Mouse (Mus musculus): ENCODE results near the gene Gm21958. TPM values are rescaled to one million over a fixed set of nuclear protein-coding genes. Genes with fewer than 3 reads are reported as not detected.

Gm21958 gene
- 3.5 TPM for polyA plus RNA-seq (2017; shearing (Covaris generic))

GRCm38 (mm10) chr3:54714253-54714652, at the start of gene Gm21958:
Gm21958 (minus strand) TSS chr3:54714353.

GRCm38 (mm10) chr3:54755145-54756041, 41.2 kb upstream of the Gm21958 start, which contains the start of gene Smad9:
Smad9 (plus strand) TSS chr3:54755582.

GRCm38 (mm10) chr3:54735247-54736046, 21.3 kb upstream of the Gm21958 start, which contains the start of the genes Exosc8 and Alg5:
Exosc8 (minus strand) TSS chr3:54735393.
Alg5 (plus strand) TSS chr3:54735539.

GRCm38 (mm10) chr3:54692202-54693055, 21.7 kb downstream of the Gm21958 start, which contains the start of gene Supt20:
Supt20 (plus strand) TSS chr3:54692807.

Other genes with a start within 250 kb of the Gm21958 start
- 305 TPM for gene Supt20, start 21.5 kb downstream of the Gm21958 start, polyA plus RNA-seq (2017; shearing (Covaris generic))
- 214 TPM for gene Exosc8, start 21.0 kb upstream of the Gm21958 start, polyA plus RNA-seq (2017; shearing (Covaris generic))
- gene Alg5, start 21.2 kb upstream of the Gm21958 start, polyA plus RNA-seq (2017; shearing (Covaris generic)): 96.5 TPM
- gene Smad9, start 41.2 kb upstream of the Gm21958 start, polyA plus RNA-seq (2017; shearing (Covaris generic)): not detected
- gene Rfxap, start 93.4 kb upstream of the Gm21958 start, polyA plus RNA-seq (2017; shearing (Covaris generic)): 9.4 TPM
- gene Sertm1, start 201.5 kb upstream of the Gm21958 start, polyA plus RNA-seq (2017; shearing (Covaris generic)): not detected